Mouse (Mus musculus) olfactory bulb, adult 2 months (tissue): Measurements from ENCODE around the gene Pcnx3. TPM values are rescaled to one million over a fixed set of nuclear protein-coding genes. Genes with fewer than 3 reads are reported as not detected.

Experiments used
- H3K27ac ChIP-seq: fragments of 200-500 bp; 2 replicates; pipeline ENCODE4 v1.5.1; 2012; ENCODE audit warnings: low read depth, low read length; ENCODE audit not compliant: insufficient read depth
- H3K4me1 ChIP-seq: fragments of 200-500 bp; 2 replicates; pipeline ENCODE4 v1.6.1; 2012; ENCODE audit warnings: low read length; ENCODE audit not compliant: control insufficient read depth, insufficient read depth
- H3K4me3 ChIP-seq: fragments of 200-500 bp; 2 replicates; pipeline ENCODE4 v1.5.1; 2012; ENCODE audit warnings: mild to moderate bottlenecking, low read depth, low read length, moderate library complexity; ENCODE audit not compliant: insufficient read depth
- CTCF ChIP-seq: fragments of 200-500 bp; IDR thresholded peaks from 2 replicates; pipeline ENCODE4 v1.5.1; 2012; ENCODE audit warnings: low read depth, mild to moderate bottlenecking, low read length, moderate library complexity; ENCODE audit not compliant: insufficient read depth
- POLR2A ChIP-seq: fragments of 200-500 bp; IDR thresholded peaks from 2 replicates; pipeline ENCODE4 v1.6.1; 2012; ENCODE audit warnings: mild to moderate bottlenecking, low read depth, low read length, moderate library complexity; ENCODE audit not compliant: insufficient read depth
- WGBS: fragments of 180-500 bp; shearing (Covaris S2); methylation state at CpG from one replicate; pipeline ENCODE4 v1.1.7; 2018; 5-methylcytosine and 5-hydroxymethylcytosine counted together
- polyA plus RNA-seq: library from polyadenylated mRNA; stranded (reverse); fragments of >200 nt; gene quantifications from 2 replicates; pipeline ENCODE4 v1.2.4, GENCODE M21; 2012; ENCODE audit warnings: low replicate concordance; ENCODE audit not compliant: missing spikeins, insufficient read depth, insufficient read length

The Pcnx3 gene
- polyA plus RNA-seq, 1 experiment, result not detected

GRCm38 (mm10) chr19:5640339-5640738, 48.4 kb downstream of the Pcnx3 start:
- no peak overlapping the region for H3K4me3 ChIP-seq
- WGBS, result 83% methylated on average over 9 of the region's 9 CpGs
- peaks cover 18% of the 10 kb centered on the region for H3K4me1 ChIP-seq
- no peak overlapping the region for H3K27ac ChIP-seq
- no peak for TF ChIP-seq CTCF
- TF ChIP-seq POLR2A, result no peak

GRCm38 (mm10) chr19:5638416-5639005, 50.2 kb downstream of the Pcnx3 start:
- TF ChIP-seq CTCF, result no peak
- no peak for TF ChIP-seq POLR2A
- WGBS, result 85% methylated on average over 18 of the region's 18 CpGs

GRCm38 (mm10) chr19:5637069-5638047, 51.4 kb downstream of the Pcnx3 start, which contains the start of gene Rela:
TSS of gene Rela (plus strand) at chr19:5637483.
- Histone ChIP-seq H3K4me1 (peaks cover 18% of the 10 kb centered on the region), H3K4me3 (peak within 1 kb of the TSS; percentile 89), H3K27ac (peak within 1 kb of the TSS; percentile 97)
- under 1% methylated on average over 108 of the region's 109 CpGs for WGBS
- no peak for TF ChIP-seq CTCF
- peak; percentile 85 for TF ChIP-seq POLR2A

More at GRCm38 (mm10) chr19:5638416-5639005, 50.2 kb downstream of the Pcnx3 start:
- Histone ChIP-seq H3K4me1 (peaks cover 18% of the 10 kb centered on the region), H3K27ac (no peak overlapping the region), H3K4me3 (peak overlapping the region; percentile 89)

GRCm38 (mm10) chr19:5636571-5637041, 52.1 kb downstream of the Pcnx3 start:
- 22% methylated on average over 12 of the region's 12 CpGs for WGBS
- Histone ChIP-seq H3K27ac (peak overlapping the region; percentile 97), H3K4me3 (peak overlapping the region; percentile 89), H3K4me1 (peaks cover 18% of the 10 kb centered on the region)
- TF ChIP-seq CTCF (no peak), POLR2A (no peak)

GRCm38 (mm10) chr19:5636036-5636570, 52.6 kb downstream of the Pcnx3 start:
- TF ChIP-seq POLR2A (no peak), CTCF (no peak)
- peaks cover 18% of the 10 kb centered on the region for H3K4me1 ChIP-seq
- 77% methylated on average over 7 of the region's 7 CpGs for WGBS
- H3K27ac ChIP-seq, result no peak overlapping the region
- H3K4me3 ChIP-seq, result no peak overlapping the region

- 83% methylated on average over 9 of the region's 9 CpGs for WGBS
- Histone ChIP-seq H3K4me1 (peaks cover 5% of the 10 kb centered on the region), H3K4me3 (no peak overlapping the region), H3K27ac (no peak overlapping the region)
- no peak for TF ChIP-seq CTCF
- TF ChIP-seq POLR2A, result no peak
Observed at GRCm38 (mm10) chr19:5632120-5632519, 56.6 kb downstream of the Pcnx3 start.

- Histone ChIP-seq H3K27ac (no peak overlapping the region), H3K4me3 (no peak overlapping the region), H3K4me1 (no peaks in the 10 kb centered on the region)
- TF ChIP-seq CTCF (no peak), POLR2A (no peak)
Observed at GRCm38 (mm10) chr19:5629907-5630306, 58.8 kb downstream of the Pcnx3 start.

- no peak for TF ChIP-seq POLR2A
- no peak for TF ChIP-seq CTCF
- no peaks in the 10 kb centered on the region for H3K4me1 ChIP-seq
- H3K4me3 ChIP-seq, result no peak overlapping the region
- 86% methylated on average over 8 of the region's 8 CpGs for WGBS
- no peak overlapping the region for H3K27ac ChIP-seq
Observed at GRCm38 (mm10) chr19:5625311-5625710, 63.4 kb downstream of the Pcnx3 start.

GRCm38 (mm10) chr19:5621884-5622283, 66.8 kb downstream of the Pcnx3 start:
- Histone ChIP-seq H3K4me3 (no peak overlapping the region), H3K27ac (no peak overlapping the region), H3K4me1 (no peaks in the 10 kb centered on the region)
- 80% methylated on average over 5 of the region's 5 CpGs for WGBS
- TF ChIP-seq POLR2A (no peak), CTCF (no peak)

- no peak for TF ChIP-seq POLR2A
- no peak for TF ChIP-seq CTCF
- WGBS, result 84% methylated on average over 4 of the region's 4 CpGs
- Histone ChIP-seq H3K4me3 (no peak overlapping the region), H3K4me1 (no peaks in the 10 kb centered on the region), H3K27ac (no peak overlapping the region)
Observed at GRCm38 (mm10) chr19:5620007-5620406, 68.7 kb downstream of the Pcnx3 start.
